Mouse (Mus musculus) inflammation-experienced regulatory T-cells, adult 16 weeks (primary cell): Measurements from ENCODE around the gene Zfp472. TPM values are rescaled to one million over a fixed set of nuclear protein-coding genes. Genes with fewer than 3 reads are reported as not detected.

Experiments used
- polyA plus RNA-seq: library from polyadenylated mRNA; unstranded; fragments of 100-300 nt; shearing (Covaris generic); gene quantifications from one replicate; pipeline ENCODE4 v1.2.1, GENCODE M21; 2017

Gene Zfp472
- 26.4 TPM for polyA plus RNA-seq

GRCm38 (mm10) chr17:32965623-32966290 lies at the start of gene Zfp472:
Gene Zfp472 (plus strand): TSS chr17:32965814.

GRCm38 (mm10) chr17:32917131-32917530 lies 48.5 kb upstream of the Zfp472 start, which contains the start of gene Cyp4f14:
Gene Cyp4f14 (minus strand): TSS chr17:32917342.

GRCm38 (mm10) chr17:32947215-32947914 lies 18.2 kb upstream of the Zfp472 start, which contains the start of gene Cyp4f13:
Gene Cyp4f13 (minus strand): TSS chr17:32947402.

DNA sequence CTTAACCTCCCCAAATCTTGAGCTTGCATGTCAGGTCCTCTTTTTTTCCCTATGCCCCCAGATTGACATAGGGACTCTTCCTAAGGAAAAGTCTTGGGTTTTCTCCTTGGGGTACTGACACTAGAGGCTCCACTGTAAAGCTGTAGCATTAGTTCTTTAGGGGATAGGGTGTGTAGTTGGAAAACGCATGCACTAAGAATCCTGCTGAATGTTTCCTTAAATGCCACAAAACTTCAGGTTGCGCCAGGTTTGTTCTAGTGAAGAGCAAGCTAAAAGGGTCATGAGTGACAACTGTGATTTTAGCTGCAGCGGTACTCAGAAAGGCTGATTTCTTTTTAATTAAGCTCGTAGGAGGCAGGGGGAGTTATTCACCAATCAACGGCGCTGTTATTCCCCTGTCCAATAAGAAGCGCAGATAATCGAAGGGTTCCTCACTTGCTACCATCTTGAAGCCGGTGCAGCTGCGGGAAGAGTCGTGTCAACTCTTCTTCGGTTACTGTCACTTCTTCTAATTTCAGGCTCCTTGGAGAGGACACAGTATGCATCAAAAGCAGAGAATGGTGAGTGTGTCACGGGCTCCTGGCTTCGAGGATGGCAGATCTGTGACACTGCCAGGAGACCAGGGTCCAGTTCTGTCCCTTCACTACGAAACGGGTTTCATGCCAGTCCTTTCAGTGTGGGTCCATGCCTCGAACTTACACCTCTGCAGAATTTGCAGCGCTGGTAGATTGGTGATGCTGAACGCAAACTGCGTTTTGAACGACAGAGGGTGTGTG lies 27.3 kb downstream of the Zfp472 start, which contains the start of gene Zfp952:
Zfp952 (plus strand) TSS at position 431 of the 776 bp plus-strand sequence.

Other genes with a start within 250 kb of the Zfp472 start
- 35.1 TPM for gene Zfp871, start 177.5 kb upstream of the Zfp472 start, polyA plus RNA-seq
- 0.20 TPM for gene Zfp811, start 155.9 kb upstream of the Zfp472 start, polyA plus RNA-seq
- gene Zfp799, start 135.6 kb upstream of the Zfp472 start, polyA plus RNA-seq = 13.4 TPM
- 16.6 TPM for gene Zfp870, start 74.2 kb upstream of the Zfp472 start, polyA plus RNA-seq
- not detected for gene Cyp4f14, start 48.5 kb upstream of the Zfp472 start, polyA plus RNA-seq
- 61.2 TPM for gene Cyp4f13, start 18.4 kb upstream of the Zfp472 start, polyA plus RNA-seq
- 19.0 TPM for gene Zfp952, start 27.3 kb downstream of the Zfp472 start, polyA plus RNA-seq
- 11.1 TPM for gene Zfp763, start 67.6 kb downstream of the Zfp472 start, polyA plus RNA-seq
- gene 4921501E09Rik, start 102.2 kb downstream of the Zfp472 start, polyA plus RNA-seq = not detected
- gene Zfp563, start 123.5 kb downstream of the Zfp472 start, polyA plus RNA-seq = 7.5 TPM
- not detected for gene Morc2b, start 173.9 kb downstream of the Zfp472 start, polyA plus RNA-seq
- not detected for gene Olfr55, start 202.6 kb downstream of the Zfp472 start, polyA plus RNA-seq
- not detected for gene Olfr239, start 225.5 kb downstream of the Zfp472 start, polyA plus RNA-seq